Mouse (Mus musculus): ENCODE results near the gene Spin1. TPM values are rescaled to one million over a fixed set of nuclear protein-coding genes. Genes with fewer than 3 reads are reported as not detected.

Gene Spin1
- total and polyA plus RNA-seq, 2 experiments from 2014 or later: 158 to 214 TPM

DNA sequence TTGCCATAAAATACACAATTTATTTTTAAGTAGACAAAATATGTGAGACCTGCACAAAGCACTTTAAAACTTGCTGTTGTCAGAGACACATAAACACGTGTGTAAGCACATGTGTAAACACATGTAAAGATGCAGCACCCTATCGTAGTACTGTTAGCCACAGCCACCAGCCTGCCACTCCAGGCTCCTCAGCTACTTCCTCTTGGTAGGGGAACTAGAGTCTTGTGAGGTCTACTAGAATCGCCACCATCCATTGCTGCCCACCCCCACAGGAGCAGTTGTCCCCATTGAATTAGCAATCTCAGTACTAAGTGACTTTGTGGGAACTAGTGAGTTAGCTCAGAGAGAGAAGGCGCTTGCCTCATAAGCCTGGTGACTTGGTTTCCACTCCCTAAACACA, 35.6 kb downstream of the Spin1 start:
- WGBS: 89% methylated on average over 4 of the region's 4 CpGs
- no peak for TF ChIP-seq CTCF (IDR thresholded peaks at IDR 0.05)

DNA sequence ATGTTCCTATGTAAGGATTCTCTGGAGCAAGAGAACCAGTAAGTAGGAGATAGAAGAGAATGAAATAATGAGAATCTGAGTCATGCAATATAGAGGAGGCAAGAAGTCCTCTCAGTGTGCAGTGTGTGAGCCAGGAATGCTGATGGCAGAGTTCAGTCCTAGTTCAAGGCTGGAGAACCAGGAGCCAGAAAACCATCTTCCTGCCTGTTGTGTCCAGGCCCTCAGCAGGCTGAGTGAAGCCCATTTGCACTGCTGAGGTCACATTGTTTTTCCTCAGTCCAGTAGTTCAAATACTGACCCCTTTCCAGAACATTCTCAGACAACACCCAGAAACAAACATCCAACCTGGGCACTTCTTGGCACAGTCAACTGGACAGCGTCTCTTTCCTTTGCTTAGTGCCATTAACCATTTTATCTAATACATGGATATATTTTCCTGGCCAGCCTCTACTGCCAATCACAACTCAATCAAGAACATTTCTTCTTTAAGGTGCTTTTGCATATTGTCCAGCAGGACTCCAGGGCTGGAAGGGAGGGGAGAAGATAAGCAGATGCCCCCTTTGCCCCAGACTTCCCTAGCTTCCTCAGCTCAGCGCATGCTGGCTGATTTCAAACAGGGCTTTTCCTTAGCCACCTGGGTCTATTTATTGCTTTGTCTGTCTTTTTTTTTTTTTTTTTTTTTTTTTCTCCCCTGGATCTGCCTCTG, 36.5 kb downstream of the Spin1 start:
- Histone ChIP-seq H3K27me3 (ENCODE audit: insufficient read depth, low read length) (no peaks in the 10 kb centered on the region), H3K9me3 (ENCODE audit: low read length) (no peaks in the 10 kb centered on the region), H3K4me3 (ENCODE audit: low read depth, low read length) (no peak overlapping the region), H3K4me2 (ENCODE audit: low read depth, low read length, poor library complexity, severe bottlenecking) (no peak overlapping the region), H3K4me1 (ENCODE audit: insufficient read depth, low read length) (no peaks in the 10 kb centered on the region), H3K36me3 (ENCODE audit: insufficient read depth, low read length) (peaks cover 10% of the 10 kb centered on the region), H3K27ac (ENCODE audit: low read depth, low read length) (no peak overlapping the region), H3K9ac (replicated peaks; ENCODE audit: low read length, poor library complexity, severe bottlenecking) (no peak overlapping the region)
- TF ChIP-seq CTCF (IDR thresholded peaks at IDR 0.05): no peak
- 64% methylated on average over 2 of the region's 2 CpGs for WGBS
- ATAC-seq (ENCODE audit: low FRiP score): no peak
- no peak for DNase-seq (ENCODE audit: low spot score)

More for the DNA sequence above, 35.6 kb downstream of the Spin1 start:
- Histone ChIP-seq H3K4me3 (ENCODE audit: low read depth, low read length) (no peak overlapping the region), H3K4me1 (ENCODE audit: insufficient read depth, low read length) (no peaks in the 10 kb centered on the region), H3K9me3 (ENCODE audit: low read length) (no peaks in the 10 kb centered on the region), H3K36me3 (ENCODE audit: insufficient read depth, low read length) (peaks cover 10% of the 10 kb centered on the region), H3K27ac (ENCODE audit: low read depth, low read length) (no peak overlapping the region), H3K4me2 (ENCODE audit: low read depth, low read length, poor library complexity, severe bottlenecking) (no peak overlapping the region), H3K9ac (replicated peaks; ENCODE audit: low read length, poor library complexity, severe bottlenecking) (no peak overlapping the region), H3K27me3 (ENCODE audit: insufficient read depth, low read length) (no peaks in the 10 kb centered on the region)
- no peak for ATAC-seq (ENCODE audit: low FRiP score)
- no peak for DNase-seq (ENCODE audit: low spot score)

DNA sequence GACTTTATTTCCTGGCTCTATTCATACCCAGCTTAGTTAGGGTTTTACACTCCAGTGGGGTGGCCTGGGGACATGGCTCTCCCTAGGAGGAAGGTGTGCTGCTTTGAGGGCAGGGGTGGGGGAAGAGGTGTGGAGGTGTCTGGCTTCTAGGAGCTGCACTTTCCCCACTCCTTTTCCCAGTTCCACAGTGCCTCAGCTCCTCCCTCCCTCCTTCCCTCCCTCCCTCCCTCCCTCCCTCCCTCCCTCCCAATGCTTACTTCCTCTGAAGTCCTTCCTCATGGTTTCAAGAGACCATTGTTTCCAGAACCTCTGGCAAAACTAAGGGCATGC, 37.0 kb downstream of the Spin1 start:
- no peak for DNase-seq (ENCODE audit: low spot score)
- H3K4me2 ChIP-seq (ENCODE audit: low read depth, low read length, poor library complexity, severe bottlenecking): no peak overlapping the region
- H3K4me1 ChIP-seq (ENCODE audit: insufficient read depth, low read length): no peaks in the 10 kb centered on the region
- no peak for ATAC-seq (ENCODE audit: low FRiP score)
- H3K4me3 ChIP-seq (ENCODE audit: low read depth, low read length): no peak overlapping the region
- no peaks in the 10 kb centered on the region for H3K27me3 ChIP-seq (ENCODE audit: insufficient read depth, low read length)
- no peak for TF ChIP-seq CTCF (IDR thresholded peaks at IDR 0.05)
- H3K9me3 ChIP-seq (ENCODE audit: low read length): no peaks in the 10 kb centered on the region
- H3K27ac ChIP-seq (ENCODE audit: low read depth, low read length): no peak overlapping the region
- peaks cover 10% of the 10 kb centered on the region for H3K36me3 ChIP-seq (ENCODE audit: insufficient read depth, low read length)
- H3K9ac ChIP-seq (replicated peaks; ENCODE audit: low read length, poor library complexity, severe bottlenecking): no peak overlapping the region

DNA sequence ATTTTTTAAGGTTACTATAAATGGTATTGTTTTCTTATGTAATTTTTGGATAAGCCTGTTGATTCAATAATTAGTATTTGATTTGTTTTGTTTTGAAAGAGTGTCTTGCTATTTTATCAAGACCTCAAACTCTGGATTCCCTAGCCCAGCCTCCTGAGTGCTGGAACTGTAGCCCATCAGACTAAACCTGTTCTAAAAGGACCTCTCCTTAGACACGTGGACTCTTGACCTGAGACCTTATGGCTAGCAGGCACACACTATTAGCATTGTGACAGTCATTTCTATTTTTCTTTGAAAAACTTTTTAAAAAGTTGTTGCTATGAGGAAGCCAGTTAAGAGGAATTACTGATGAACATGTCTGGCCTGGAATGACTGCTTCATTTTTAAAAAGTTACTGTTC, 46.4 kb downstream of the Spin1 start:
- Histone ChIP-seq H3K9me3 (ENCODE audit: low read length) (no peaks in the 10 kb centered on the region), H3K4me1 (ENCODE audit: insufficient read depth, low read length) (no peaks in the 10 kb centered on the region), H3K27me3 (ENCODE audit: insufficient read depth, low read length) (no peaks in the 10 kb centered on the region), H3K4me3 (ENCODE audit: low read depth, low read length) (no peak overlapping the region), H3K27ac (ENCODE audit: low read depth, low read length) (no peak overlapping the region), H3K4me2 (ENCODE audit: low read depth, low read length, poor library complexity, severe bottlenecking) (no peak overlapping the region), H3K9ac (replicated peaks; ENCODE audit: low read length, poor library complexity, severe bottlenecking) (no peak overlapping the region), H3K36me3 (ENCODE audit: insufficient read depth, low read length) (peaks cover 20% of the 10 kb centered on the region; the same call in 1 of the 2 replicates)
- WGBS: 85% methylated on average over 1 of the region's 1 CpGs
- DNase-seq (ENCODE audit: low spot score) (no peak), ATAC-seq (ENCODE audit: low FRiP score) (no peak)
- no peak for TF ChIP-seq CTCF (IDR thresholded peaks at IDR 0.05)

DNA sequence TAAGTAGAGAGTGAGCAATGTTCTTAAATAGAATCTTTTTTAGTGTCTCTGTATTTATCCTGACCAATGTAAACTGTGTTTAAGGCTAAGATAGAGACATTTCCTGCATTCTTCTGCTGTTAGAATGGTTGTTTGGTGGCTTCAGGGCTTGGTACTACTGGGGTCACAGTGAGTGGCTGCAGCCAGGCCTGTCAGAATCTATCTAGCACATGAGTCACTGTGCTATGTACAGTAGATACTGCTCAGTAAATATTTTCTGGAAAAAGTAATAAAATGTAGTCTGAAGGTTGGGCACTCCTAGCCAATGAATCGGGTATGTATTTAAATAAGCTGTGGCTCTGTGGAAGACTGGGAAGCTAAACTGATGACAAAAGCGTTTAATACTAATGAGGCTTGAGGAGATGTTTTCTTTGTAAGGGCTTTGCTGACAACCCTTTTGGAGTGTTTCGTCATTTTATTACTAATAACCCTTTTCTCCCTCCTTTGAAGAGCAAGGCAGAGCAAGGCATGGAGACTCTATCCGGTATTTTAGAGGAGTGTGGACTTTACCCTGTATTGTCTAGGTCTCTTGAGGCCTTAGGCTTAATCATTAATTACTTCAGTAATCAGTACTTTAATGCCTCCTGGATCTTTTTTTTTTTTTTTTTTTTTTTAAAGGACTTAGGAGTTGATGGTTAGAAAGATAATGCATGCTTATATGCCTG, 52.4 kb downstream of the Spin1 start:
- no peak for ATAC-seq (ENCODE audit: low FRiP score)
- 80% methylated on average over 4 of the region's 4 CpGs for WGBS

DNA sequence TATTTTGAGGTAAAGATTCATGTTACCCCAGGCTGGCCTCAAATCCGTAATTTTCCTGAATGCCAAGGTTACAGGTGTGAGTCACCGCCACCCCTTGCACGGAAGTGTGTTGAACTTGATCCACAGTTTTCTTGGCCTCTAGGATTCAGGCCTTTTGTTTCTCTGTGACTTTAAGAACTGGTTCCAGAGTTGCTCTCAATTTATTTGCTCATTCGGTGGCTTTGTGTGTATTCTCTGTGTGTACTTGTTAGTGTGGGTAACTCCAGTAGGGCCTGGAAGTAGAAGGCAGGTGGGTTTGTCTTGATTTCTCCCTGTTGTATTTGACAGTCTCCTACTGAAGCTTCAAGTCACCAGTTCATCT, 53.0 kb downstream of the Spin1 start:
- 96% methylated on average over 4 of the region's 4 CpGs for WGBS
- Histone ChIP-seq H3K9ac (replicated peaks; ENCODE audit: low read length, poor library complexity, severe bottlenecking) (no peak overlapping the region), H3K4me2 (ENCODE audit: low read depth, low read length, poor library complexity, severe bottlenecking) (no peak overlapping the region)

More for the DNA sequence above, 52.4 kb downstream of the Spin1 start:
- no peak overlapping the region for H3K4me3 ChIP-seq (ENCODE audit: low read depth, low read length)
- H3K27me3 ChIP-seq (ENCODE audit: insufficient read depth, low read length): no peaks in the 10 kb centered on the region
- H3K36me3 ChIP-seq (ENCODE audit: insufficient read depth, low read length): peaks cover 8% of the 10 kb centered on the region; the same call in 1 of the 2 replicates
- DNase-seq (ENCODE audit: low spot score): no peak
- H3K4me1 ChIP-seq (ENCODE audit: insufficient read depth, low read length): no peaks in the 10 kb centered on the region
- no peak for TF ChIP-seq CTCF (IDR thresholded peaks at IDR 0.05)
- no peak overlapping the region for H3K4me2 ChIP-seq (ENCODE audit: low read depth, low read length, poor library complexity, severe bottlenecking)
- no peak overlapping the region for H3K9ac ChIP-seq (replicated peaks; ENCODE audit: low read length, poor library complexity, severe bottlenecking)
- no peak overlapping the region for H3K27ac ChIP-seq (ENCODE audit: low read depth, low read length)
- no peaks in the 10 kb centered on the region for H3K9me3 ChIP-seq (ENCODE audit: low read length)

More for the DNA sequence above, 53.0 kb downstream of the Spin1 start:
- no peaks in the 10 kb centered on the region for H3K4me1 ChIP-seq (ENCODE audit: insufficient read depth, low read length)
- no peaks in the 10 kb centered on the region for H3K9me3 ChIP-seq (ENCODE audit: low read length)
- no peak overlapping the region for H3K4me3 ChIP-seq (ENCODE audit: low read depth, low read length)
- no peak for DNase-seq (ENCODE audit: low spot score)
- no peak overlapping the region for H3K27ac ChIP-seq (ENCODE audit: low read depth, low read length)
- peaks cover 8% of the 10 kb centered on the region; the same call in 1 of the 2 replicates for H3K36me3 ChIP-seq (ENCODE audit: insufficient read depth, low read length)
- ATAC-seq (ENCODE audit: low FRiP score): no peak
- no peak for TF ChIP-seq CTCF (IDR thresholded peaks at IDR 0.05)
- H3K27me3 ChIP-seq (ENCODE audit: insufficient read depth, low read length): no peaks in the 10 kb centered on the region

Measured in midbrain, postnatal 0 days (tissue).